Mouse (Mus musculus): ENCODE measurements at regions not wholly inside any gene's neighbourhood (a gene's known extent, or its start where the extent isn't known, plus 50 kb on each side); places are given as distances from the start of the nearest gene placed in this dataset.

GRCm38 (mm10) chr16:31528596-31529283 lies 106.7 kb downstream of the Bdh1 start:
- TF ChIP-seq GATA1 (IDR thresholded peaks at IDR 0.05; ENCODE audit: borderline replicate concordance, low read length) (no peak), CTCF (IDR thresholded peaks at IDR 0.05; ENCODE audit: low read depth, low read length) (no peak)

Measured in G1E (cell line).